Mouse (Mus musculus) heart, postnatal 0 days (tissue): ENCODE data around the gene Uck2.

ENCODE experiments used
- CTCF ChIP-seq: IDR thresholded peaks from 2 replicates; pipeline ENCODE4 v1.5.1; 2016; ENCODE audit warnings: antibody characterized with exemption, control low read depth, low read depth
- EP300 ChIP-seq: IDR thresholded peaks from 2 replicates; pipeline ENCODE4 v1.6.1; 2016; ENCODE audit warnings: antibody characterized with exemption, low read depth

DNA sequence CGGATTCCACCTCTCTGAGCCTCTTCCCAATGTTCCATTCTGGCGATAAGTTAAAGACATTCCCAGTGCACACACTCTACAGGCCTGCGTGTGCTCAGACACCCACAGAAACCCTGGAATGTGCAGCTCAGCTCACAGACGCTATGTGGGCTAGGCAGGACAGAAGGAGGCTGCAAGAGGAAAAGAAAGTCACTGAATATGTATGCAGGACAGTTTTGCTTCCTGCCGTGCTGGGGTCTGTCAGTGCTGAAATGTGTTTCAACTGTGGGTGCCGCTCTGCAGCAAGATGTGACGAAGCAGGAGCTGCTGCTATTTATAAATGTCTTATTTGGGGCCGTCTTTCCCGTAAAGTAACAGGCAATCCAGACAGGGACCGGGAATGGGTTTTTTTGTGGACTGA lies 25.4 kb downstream of the Uck2 start:
- TF ChIP-seq CTCF (peak; percentile 19; the same call in 1 of the 2 replicates), EP300 (no peak)
